Mouse (Mus musculus) splenic B cell, adult 2 months (primary cell): Measurements from ENCODE around the gene Tmem151b.
A peak's percentile ranks its signal among the peaks of the same experiment; 100 is the strongest.

Experiments
- DNase-seq: peaks from one replicate; pipeline ENCODE4 v3.0.0-alpha.2; 2011; ENCODE audit warnings: low read depth, low spot score
- H3K27me3 ChIP-seq: 2 replicates; pipeline ENCODE4 v1.6.1; 2012; ENCODE audit warnings: mild to moderate bottlenecking, low read length, moderate library complexity, mixed read lengths; ENCODE audit not compliant: control insufficient read depth, poor library complexity, insufficient read depth, severe bottlenecking
- H3K36me3 ChIP-seq: 2 replicates; pipeline ENCODE4 v1.6.1; 2012; ENCODE audit warnings: mild to moderate bottlenecking, low read length, moderate library complexity, mixed read lengths; ENCODE audit not compliant: control insufficient read depth, poor library complexity, insufficient read depth, severe bottlenecking

The Tmem151b gene

GRCm38 (mm10) chr17:45559732-45560525 is 10.5 kb upstream of the Tmem151b start:
- peak; percentile 84 for DNase-seq
- peaks cover 9% of the 10 kb centered on the region for H3K36me3 ChIP-seq
- H3K27me3 ChIP-seq = no peaks in the 10 kb centered on the region

GRCm38 (mm10) chr17:45557998-45558862 is 8.8 kb upstream of the Tmem151b start:
- DNase-seq = peak; percentile 73
- peaks cover 9% of the 10 kb centered on the region for H3K36me3 ChIP-seq
- no peaks in the 10 kb centered on the region for H3K27me3 ChIP-seq

- H3K36me3 ChIP-seq = peaks cover 7% of the 10 kb centered on the region
- peak; percentile 64 for DNase-seq
- no peaks in the 10 kb centered on the region for H3K27me3 ChIP-seq
These were observed 7.9 kb upstream of the Tmem151b start for GRCm38 (mm10) chr17:45557246-45557824.

GRCm38 (mm10) chr17:45556514-45557245 is 7.2 kb upstream of the Tmem151b start:
- H3K36me3 ChIP-seq = peaks cover 7% of the 10 kb centered on the region
- peak; percentile 74 for DNase-seq
- no peaks in the 10 kb centered on the region for H3K27me3 ChIP-seq

GRCm38 (mm10) chr17:45556107-45556489 is 6.6 kb upstream of the Tmem151b start:
- Histone ChIP-seq H3K36me3 (peaks cover 7% of the 10 kb centered on the region), H3K27me3 (no peaks in the 10 kb centered on the region)
- DNase-seq = no peak

GRCm38 (mm10) chr17:45555452-45556106 is 6.1 kb upstream of the Tmem151b start, which contains the start of gene Nfkbie:
Gene Nfkbie, plus strand, starts transcription at chr17:45555703.
- peak; percentile 98 for DNase-seq
- peaks cover 5% of the 10 kb centered on the region for H3K36me3 ChIP-seq
- H3K27me3 ChIP-seq = no peaks in the 10 kb centered on the region

- peak; percentile 75 for DNase-seq
- no peaks in the 10 kb centered on the region; the same call in 1 of the 2 replicates for H3K27me3 ChIP-seq
- H3K36me3 ChIP-seq = peaks cover 3% of the 10 kb centered on the region
These were observed 4.9 kb upstream of the Tmem151b start for GRCm38 (mm10) chr17:45554420-45554819.

GRCm38 (mm10) chr17:45553065-45553464 is 3.6 kb upstream of the Tmem151b start:
- H3K36me3 ChIP-seq = no peaks in the 10 kb centered on the region
- no peak for DNase-seq
- peaks cover 2% of the 10 kb centered on the region for H3K27me3 ChIP-seq

GRCm38 (mm10) chr17:45551816-45552451 is 2.5 kb upstream of the Tmem151b start:
- DNase-seq = peak; percentile 93
- no peaks in the 10 kb centered on the region for H3K36me3 ChIP-seq

GRCm38 (mm10) chr17:45551249-45551796 is 1.8 kb upstream of the Tmem151b start:
- DNase-seq = peak; percentile 13
- Histone ChIP-seq H3K27me3 (peaks cover 3% of the 10 kb centered on the region), H3K36me3 (no peaks in the 10 kb centered on the region)

More at GRCm38 (mm10) chr17:45551816-45552451, 2.5 kb upstream of the Tmem151b start:
- peaks cover 3% of the 10 kb centered on the region for H3K27me3 ChIP-seq

GRCm38 (mm10) chr17:45550253-45550652 is 776 bp upstream of the Tmem151b start:
- Histone ChIP-seq H3K27me3 (peaks cover 3% of the 10 kb centered on the region), H3K36me3 (no peaks in the 10 kb centered on the region)
- DNase-seq = peak; percentile 7

- peaks cover 3% of the 10 kb centered on the region for H3K27me3 ChIP-seq
- no peaks in the 10 kb centered on the region for H3K36me3 ChIP-seq
- DNase-seq = peak; percentile 41
These were observed 650 bp downstream of the Tmem151b start for GRCm38 (mm10) chr17:45548541-45549512.
